Mouse (Mus musculus): ENCODE measurements around the gene Hils1.
A peak's percentile ranks its signal among the peaks of the same experiment; 100 is the strongest.

DNA sequence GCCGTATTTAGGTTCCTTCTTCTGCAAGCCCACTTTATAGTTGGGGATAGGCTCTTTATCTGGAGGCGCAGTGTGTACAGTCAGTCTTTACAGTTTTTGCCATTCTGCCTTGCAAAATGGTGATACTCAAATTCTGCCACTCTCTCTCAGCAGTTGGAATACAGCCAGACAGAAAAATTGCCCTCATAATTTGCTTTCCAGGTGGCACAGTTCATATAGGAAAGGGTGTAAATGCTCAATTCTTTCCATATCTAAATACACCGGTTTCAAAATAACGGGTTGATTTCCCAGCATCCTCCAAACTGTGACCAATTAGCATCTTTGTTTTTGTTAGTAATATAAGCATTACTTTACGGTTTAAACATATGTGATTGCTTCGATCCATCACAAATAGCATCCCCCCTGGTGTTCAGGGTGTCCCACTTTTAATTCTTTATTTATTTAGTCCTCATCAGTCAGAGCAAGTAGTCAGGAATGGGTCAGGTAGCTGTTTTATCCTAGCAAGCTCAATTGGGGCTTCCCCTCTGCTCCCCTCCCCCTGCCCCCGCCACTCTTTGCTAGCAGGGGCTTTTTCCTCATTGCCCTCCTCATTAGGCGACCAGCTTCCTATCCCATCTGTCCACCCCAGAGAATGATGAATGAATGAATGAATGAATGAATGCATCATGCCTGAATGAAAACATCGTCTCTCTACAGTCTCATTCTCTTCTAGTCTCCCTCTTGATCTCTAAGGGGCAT lies 11.0 kb downstream of the Hils1 start:
- TF ChIP-seq HCFC1 (IDR thresholded peaks at IDR 0.05; ENCODE audit: low read depth, low read length) (no peak), CTCF (IDR thresholded peaks at IDR 0.05 in 2 of 3, conservative IDR thresholded peaks at IDR 0.05 in 1 of 3; ENCODE audit: control insufficient read depth in 1 of 3, insufficient read depth in 1 of 3, low read depth in 2 of 3, low read length in 3 of 3, poor library complexity in 1 of 3, severe bottlenecking in 1 of 3) (no peak), RCOR1 (IDR thresholded peaks at IDR 0.05; ENCODE audit: low read depth, low read length) (no peak), POLR2A (IDR thresholded peaks at IDR 0.05; ENCODE audit: control insufficient read depth in 1 of 2, insufficient read depth in 1 of 2, low read depth in 1 of 2, low read length in 2 of 2, poor library complexity in 1 of 2) (no peak), EP300 (IDR thresholded peaks at IDR 0.05; ENCODE audit: low read depth in 1 of 2, low read length in 2 of 2) (peak; percentile 68 to 81), POLR2AphosphoS5 (IDR thresholded peaks at IDR 0.05; ENCODE audit: borderline replicate concordance, low read depth, low read length) (no peak), SIN3A (IDR thresholded peaks at IDR 0.05; ENCODE audit: low read length) (peak; percentile 63; the same call in 1 of the 2 replicates), POLR2AphosphoS2 (IDR thresholded peaks at IDR 0.05; ENCODE audit: low read length) (no peak), GATA1 (IDR thresholded peaks at IDR 0.05; ENCODE audit: low read depth, low read length) (peak; percentile 65; the same call in 1 of the 2 replicates), USF1 (IDR thresholded peaks at IDR 0.05; ENCODE audit: low read depth, low read length) (no peak), CHD1 (IDR thresholded peaks at IDR 0.05; ENCODE audit: low read depth, low read length) (no peak), MAX (IDR thresholded peaks at IDR 0.05; ENCODE audit: low read length) (peak; percentile 35; the same call in 1 of the 2 replicates), SMC3 (IDR thresholded peaks at IDR 0.05; ENCODE audit: low read depth, low read length) (no peak)
